Comparison of ENCODE assay signal across 16 mouse cellular contexts in genomic region chr8:94566033-94566432, GRCm38 (mm10). TPM values are rescaled to one million over a fixed set of nuclear protein-coding genes. Genes with fewer than 3 reads are reported as not detected.
DNase-seq lines count a peak whose midpoint lies in the region; ATAC-seq and TF ChIP-seq lines count a peak whose summit lies in the region.
"Had no signal": no experiment of that assay in that cellular context is flagged by ENCODE, and none has a peak within 500 bp of the region (broad histone marks: within the 10 kb centered on the region; RNA-seq: fewer than 3 reads in every experiment).

No protein-coding gene starts in this region.

- TF ChIP-seq POLR2A in brain, embryonic 14.5 days (IDR thresholded peaks at IDR 0.05; ENCODE audit: borderline replicate concordance, extremely low read depth, insufficient read depth, insufficient read length, poor library complexity, severe bottlenecking), result no peak

- ATAC-seq in hindbrain, embryonic 12.5 days (ENCODE audit: low FRiP score), result no peak
- ATAC-seq in midbrain, embryonic 14.5 days (ENCODE audit: low FRiP score, low TSS enrichment), result no peak
- ATAC-seq: inflammation-experienced regulatory T-cells, adult 6 months had no signal

- DNase-seq in brain, embryonic 14.5 days (ENCODE audit: low read depth), result peak; percentile 45
- no peak for DNase-seq in forebrain, embryonic 10.5 days (ENCODE audit: extremely low spot score, low spot score)
- peak; percentile 25 for DNase-seq in midbrain, embryonic 14.5 days
- no peak for DNase-seq in thymus, postnatal 0 days (ENCODE audit: low spot score)
- no peak for DNase-seq in T-cell, adult 2 months (ENCODE audit: low spot score)
- no peak for DNase-seq in limb, embryonic 10.5 days (ENCODE audit: low spot score)
- no peak for DNase-seq in right cerebral cortex, postnatal 25 days
- DNase-seq: gastrocnemius, postnatal 36 days; heart, postnatal 10 days; lung, postnatal 10 days had no signal

- peaks cover 56% of the 10 kb centered on the region for H3K4me1 ChIP-seq in forebrain, embryonic 10.5 days
- H3K4me1 ChIP-seq in hindbrain, embryonic 12.5 days, result peaks cover 27% of the 10 kb centered on the region
- H3K4me1 ChIP-seq in midbrain, embryonic 14.5 days (ENCODE audit: control insufficient read depth, insufficient read depth, low read length), result peaks cover 38% of the 10 kb centered on the region
- peaks cover 17% of the 10 kb centered on the region for H3K4me1 ChIP-seq in limb, embryonic 10.5 days
- H3K4me1 ChIP-seq: liver, embryonic 15.5 days had no signal

- no peak overlapping the region for H3K4me3 ChIP-seq in forebrain, embryonic 10.5 days
- no peak overlapping the region for H3K4me3 ChIP-seq in hindbrain, embryonic 12.5 days
- no peak overlapping the region for H3K4me3 ChIP-seq in midbrain, embryonic 14.5 days (replicated peaks; ENCODE audit: low read depth, low read length)
- no peak overlapping the region for H3K4me3 ChIP-seq in limb, embryonic 10.5 days
- H3K4me3 ChIP-seq: heart, embryonic 10.5 days; limb, embryonic 12.5 days; liver, embryonic 15.5 days had no signal

- peaks cover 10% of the 10 kb centered on the region for H3K36me3 ChIP-seq in forebrain, embryonic 10.5 days (replicated peaks)
- H3K36me3 ChIP-seq in hindbrain, embryonic 12.5 days, result no peaks in the 10 kb centered on the region
- H3K36me3 ChIP-seq in midbrain, embryonic 14.5 days (ENCODE audit: control insufficient read depth, insufficient read depth, low read length), result no peaks in the 10 kb centered on the region
- H3K36me3 ChIP-seq in limb, embryonic 10.5 days, result no peaks in the 10 kb centered on the region
- H3K36me3 ChIP-seq: G1E; heart, embryonic 10.5 days; limb, embryonic 12.5 days; liver, embryonic 15.5 days had no signal

- 80% methylated on average over 6 of the region's 6 CpGs for WGBS in forebrain, embryonic 10.5 days
- WGBS in hindbrain, embryonic 12.5 days, result 81% methylated on average over 6 of the region's 6 CpGs
- WGBS in midbrain, embryonic 14.5 days, result 71% methylated on average over 6 of the region's 6 CpGs
- WGBS in limb, embryonic 10.5 days, result 78% methylated on average over 6 of the region's 6 CpGs

- H3K4me2 ChIP-seq in hindbrain, embryonic 12.5 days (replicated peaks), result no peak overlapping the region
- no peak overlapping the region for H3K4me2 ChIP-seq in midbrain, embryonic 14.5 days (ENCODE audit: low read length)
- H3K4me2 ChIP-seq: limb, embryonic 12.5 days; liver, embryonic 15.5 days had no signal

- H3K27me3 ChIP-seq in forebrain, embryonic 10.5 days (ENCODE audit: poor library complexity, severe bottlenecking), result no peaks in the 10 kb centered on the region
- peaks cover 3% of the 10 kb centered on the region; the same call in 1 of the 2 replicates for H3K27me3 ChIP-seq in hindbrain, embryonic 12.5 days
- H3K27me3 ChIP-seq in midbrain, embryonic 14.5 days (ENCODE audit: control insufficient read depth, insufficient read depth, low read length), result no peaks in the 10 kb centered on the region
- H3K27me3 ChIP-seq in limb, embryonic 10.5 days (ENCODE audit: low read depth, poor library complexity, severe bottlenecking), result no peaks in the 10 kb centered on the region
- H3K27me3 ChIP-seq: limb, embryonic 12.5 days; liver, embryonic 15.5 days had no signal

- no peaks in the 10 kb centered on the region for H3K9me3 ChIP-seq in forebrain, embryonic 10.5 days
- no peaks in the 10 kb centered on the region for H3K9me3 ChIP-seq in hindbrain, embryonic 12.5 days (replicated peaks)
- H3K9me3 ChIP-seq in midbrain, embryonic 14.5 days (ENCODE audit: control insufficient read depth, low read length), result no peaks in the 10 kb centered on the region
- no peaks in the 10 kb centered on the region for H3K9me3 ChIP-seq in limb, embryonic 10.5 days (replicated peaks)
- H3K9me3 ChIP-seq: G1E; heart, embryonic 10.5 days; limb, embryonic 12.5 days; liver, embryonic 15.5 days had no signal

- H3K27ac ChIP-seq in forebrain, embryonic 10.5 days, result peak overlapping the region; percentile 81
- 0 out of 2 replicates have a peak overlapping the region, but pooled peaks have one; percentile 69 for H3K27ac ChIP-seq in hindbrain, embryonic 12.5 days
- peak overlapping the region; percentile 88 for H3K27ac ChIP-seq in midbrain, embryonic 14.5 days (replicated peaks; ENCODE audit: low read depth, low read length)
- H3K27ac ChIP-seq in limb, embryonic 10.5 days, result no peak overlapping the region
- H3K27ac ChIP-seq: heart, embryonic 10.5 days; limb, embryonic 12.5 days; liver, embryonic 15.5 days had no signal

- TF ChIP-seq CTCF in brain, embryonic 14.5 days (IDR thresholded peaks at IDR 0.05; ENCODE audit: borderline replicate concordance, extremely low read depth, insufficient read depth, insufficient read length), result no peak

- H3K9ac ChIP-seq in hindbrain, embryonic 12.5 days, result no peak overlapping the region
- 0 out of 2 replicates have a peak overlapping the region, but pooled peaks have one; percentile 1 for H3K9ac ChIP-seq in midbrain, embryonic 14.5 days (replicated peaks; ENCODE audit: low read length)
- H3K9ac ChIP-seq: limb, embryonic 12.5 days; liver, embryonic 15.5 days had no signal

RNA-seq across cellular contexts. Expression of gene Cpne2, which starts 33.2 kb away (rescaled TPM):
- polyA plus RNA-seq in brain, embryonic 14.5 days (2012; rRNA removed), result 30.1 and 31.5 TPM in 2 replicates
- polyA plus RNA-seq in forebrain, embryonic 10.5 days (2016; fragmentation: Nextera tagmentation; extraction: Ambion mirVana), result 16.2 and 16.3 TPM in 2 replicates
- polyA plus RNA-seq in hindbrain, embryonic 12.5 days (2016; fragmentation: Nextera tagmentation; extraction: Ambion mirVana), result 10.4 and 11.9 TPM in 2 replicates
- polyA plus RNA-seq in midbrain, embryonic 14.5 days (2014; fragmentation: Nextera tagmentation; extraction: Ambion mirVana), result 11.5 and 14.1 TPM in 2 replicates
- 2.9 and 3.0 TPM in 2 replicates for polyA plus RNA-seq in thymus, postnatal 0 days (2015; fragmentation: Nextera tagmentation; extraction: Ambion mirVana)
- polyA plus RNA-seq in limb, embryonic 10.5 days (2016; fragmentation: Nextera tagmentation; extraction: Ambion mirVana), result 5.8 and 6.6 TPM in 2 replicates

RNA-seq across cellular contexts. Expression of gene Rspry1, which starts 35.7 kb away (rescaled TPM):
- 26.4 and 31.7 TPM in 2 replicates for polyA plus RNA-seq in brain, embryonic 14.5 days (2012; rRNA removed)
- 48.3 and 48.9 TPM in 2 replicates for polyA plus RNA-seq in forebrain, embryonic 10.5 days (2016; fragmentation: Nextera tagmentation; extraction: Ambion mirVana)
- 53.6 and 54.8 TPM in 2 replicates for polyA plus RNA-seq in hindbrain, embryonic 12.5 days (2016; fragmentation: Nextera tagmentation; extraction: Ambion mirVana)
- polyA plus RNA-seq in midbrain, embryonic 14.5 days (2014; fragmentation: Nextera tagmentation; extraction: Ambion mirVana), result 46.1 and 54.4 TPM in 2 replicates
- polyA plus RNA-seq in thymus, postnatal 0 days (2015; fragmentation: Nextera tagmentation; extraction: Ambion mirVana), result 33.8 and 40.1 TPM in 2 replicates
- polyA plus RNA-seq in limb, embryonic 10.5 days (2016; fragmentation: Nextera tagmentation; extraction: Ambion mirVana), result 42.1 and 49.2 TPM in 2 replicates

RNA-seq across cellular contexts. Expression of gene Fam192a, which starts 35.8 kb away (rescaled TPM):
- 51.6 and 57.2 TPM in 2 replicates for polyA plus RNA-seq in brain, embryonic 14.5 days (2012; rRNA removed)
- 90.1 and 90.5 TPM in 2 replicates for polyA plus RNA-seq in forebrain, embryonic 10.5 days (2016; fragmentation: Nextera tagmentation; extraction: Ambion mirVana)
- polyA plus RNA-seq in hindbrain, embryonic 12.5 days (2016; fragmentation: Nextera tagmentation; extraction: Ambion mirVana), result 89.6 and 99.7 TPM in 2 replicates
- polyA plus RNA-seq in midbrain, embryonic 14.5 days (2014; fragmentation: Nextera tagmentation; extraction: Ambion mirVana), result 71.9 and 91.9 TPM in 2 replicates
- 82.5 and 85.3 TPM in 2 replicates for polyA plus RNA-seq in thymus, postnatal 0 days (2015; fragmentation: Nextera tagmentation; extraction: Ambion mirVana)
- polyA plus RNA-seq in limb, embryonic 10.5 days (2016; fragmentation: Nextera tagmentation; extraction: Ambion mirVana), result 81.0 and 89.0 TPM in 2 replicates

Comparison
In these comparisons a context has a peak if more than half of its experiments do, and no peak if none do; other contexts are left out.
1. DNase-seq: peak in brain, embryonic 14.5 days (single experiment) and midbrain, embryonic 14.5 days (single experiment); none in forebrain, embryonic 10.5 days (single experiment), thymus, postnatal 0 days (single experiment), T-cell, adult 2 months (single experiment), limb, embryonic 10.5 days (single experiment) and right cerebral cortex, postnatal 25 days (single experiment).